Mouse (Mus musculus) forebrain, embryonic 15.5 days (tissue): Measurements from ENCODE around the gene Afmid. TPM values are rescaled to one million over a fixed set of nuclear protein-coding genes. Genes with fewer than 3 reads are reported as not detected.

Experiments
- ATAC-seq: fragments of 200-750 bp; cut with Nextera tagmentation; replicated peaks from 2 replicates; pipeline ENCODE4 v1.8.0; 2017; ENCODE audit warnings: mild to moderate bottlenecking, moderate TSS enrichment, moderate library complexity
- H3K27ac ChIP-seq: fragments of 300-500 bp; sonication (generic); replicated peaks from 2 replicates; pipeline ENCODE4 v1.5.1; 2015; ENCODE audit warnings: mild to moderate bottlenecking, inconsistent platforms
- H3K27me3 ChIP-seq: fragments of 300-500 bp; sonication (generic); 2 replicates; pipeline ENCODE4 v1.6.1; 2015; ENCODE audit warnings: inconsistent platforms
- H3K36me3 ChIP-seq: fragments of 300-500 bp; sonication (generic); 2 replicates; pipeline ENCODE4 v1.6.1; 2015; ENCODE audit warnings: mild to moderate bottlenecking, inconsistent platforms
- H3K4me1 ChIP-seq: fragments of 300-500 bp; sonication (generic); 2 replicates; pipeline ENCODE4 v1.6.1; 2015; ENCODE audit warnings: inconsistent platforms
- H3K4me2 ChIP-seq: fragments of 300-500 bp; sonication (generic); replicated peaks from 2 replicates; pipeline ENCODE4 v1.6.1; 2015; ENCODE audit warnings: mild to moderate bottlenecking, inconsistent platforms
- H3K4me3 ChIP-seq: fragments of 300-500 bp; sonication (generic); 2 replicates; pipeline ENCODE4 v1.5.1; 2015; ENCODE audit warnings: mild to moderate bottlenecking, inconsistent platforms
- H3K9ac ChIP-seq: fragments of 300-500 bp; sonication (generic); replicated peaks from 2 replicates; pipeline ENCODE4 v1.6.1; 2015; ENCODE audit warnings: mild to moderate bottlenecking, inconsistent platforms
- H3K9me3 ChIP-seq: fragments of 300-500 bp; sonication (generic); 2 replicates; pipeline ENCODE4 v1.6.1; 2016; ENCODE audit warnings: inconsistent platforms
- WGBS: fragments of 180-500 bp; shearing (Covaris S2); methylation state at CpG from one replicate; pipeline ENCODE4 v1.1.7; 2015; ENCODE audit warnings: mixed read lengths; 5-methylcytosine and 5-hydroxymethylcytosine counted together
- polyA plus RNA-seq: library from polyadenylated mRNA; unstranded; fragments of >200 nt; fragmentation: Nextera tagmentation; extraction: Ambion mirVana; gene quantifications from 2 replicates; pipeline ENCODE4 v1.2.1, GENCODE M21; 2015

Gene Afmid
- polyA plus RNA-seq, 1 experiment from 2014 or later = 5.3 TPM

DNA sequence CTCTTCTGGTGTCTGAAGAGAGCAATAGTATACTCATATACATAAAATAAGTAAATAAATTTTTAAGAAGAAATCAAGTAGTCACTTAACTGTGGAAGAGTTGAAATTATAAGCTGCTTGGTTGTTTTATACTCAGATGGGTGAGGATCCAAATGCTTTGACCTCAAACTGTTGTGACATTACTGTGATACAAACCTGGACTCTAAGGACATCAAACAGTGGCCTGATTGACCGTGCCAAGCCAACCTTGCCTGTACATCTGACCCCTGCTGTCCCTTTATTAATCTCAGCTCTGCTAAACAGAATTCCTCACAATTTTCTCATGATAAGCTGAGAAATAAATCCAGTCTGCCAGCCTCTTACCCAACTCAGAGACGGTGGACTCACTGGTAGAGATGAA lies 19.9 kb downstream of the Afmid start:
- Histone ChIP-seq H3K4me3 (no peak overlapping the region), H3K27me3 (no peaks in the 10 kb centered on the region), H3K36me3 (no peaks in the 10 kb centered on the region), H3K4me1 (peaks cover 25% of the 10 kb centered on the region), H3K9ac (no peak overlapping the region), H3K27ac (no peak overlapping the region), H3K9me3 (no peaks in the 10 kb centered on the region), H3K4me2 (no peak overlapping the region)
- WGBS = 81% methylated on average over 2 of the region's 2 CpGs
- ATAC-seq = no peak

DNA sequence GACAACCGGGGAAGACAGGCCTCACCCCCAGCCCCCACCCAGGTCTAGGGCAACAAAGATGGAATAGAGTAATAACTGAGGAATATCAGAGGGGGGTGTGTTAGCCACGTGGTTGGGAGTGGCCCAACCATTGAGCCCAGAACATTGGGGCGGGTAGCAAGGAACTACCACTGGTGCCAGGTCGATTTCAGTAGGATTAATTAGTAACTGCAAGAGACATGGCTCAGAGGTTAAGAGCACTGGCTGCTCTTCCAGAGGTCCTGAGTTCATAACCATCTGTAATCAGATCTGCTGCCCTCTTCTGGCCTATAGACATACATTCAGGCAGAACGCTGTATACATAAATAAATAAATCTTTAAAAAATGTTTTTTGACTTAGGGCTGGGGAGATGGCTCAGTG lies 20.9 kb downstream of the Afmid start:
- no peak for ATAC-seq
- 63% methylated on average over 5 of the region's 5 CpGs for WGBS

DNA sequence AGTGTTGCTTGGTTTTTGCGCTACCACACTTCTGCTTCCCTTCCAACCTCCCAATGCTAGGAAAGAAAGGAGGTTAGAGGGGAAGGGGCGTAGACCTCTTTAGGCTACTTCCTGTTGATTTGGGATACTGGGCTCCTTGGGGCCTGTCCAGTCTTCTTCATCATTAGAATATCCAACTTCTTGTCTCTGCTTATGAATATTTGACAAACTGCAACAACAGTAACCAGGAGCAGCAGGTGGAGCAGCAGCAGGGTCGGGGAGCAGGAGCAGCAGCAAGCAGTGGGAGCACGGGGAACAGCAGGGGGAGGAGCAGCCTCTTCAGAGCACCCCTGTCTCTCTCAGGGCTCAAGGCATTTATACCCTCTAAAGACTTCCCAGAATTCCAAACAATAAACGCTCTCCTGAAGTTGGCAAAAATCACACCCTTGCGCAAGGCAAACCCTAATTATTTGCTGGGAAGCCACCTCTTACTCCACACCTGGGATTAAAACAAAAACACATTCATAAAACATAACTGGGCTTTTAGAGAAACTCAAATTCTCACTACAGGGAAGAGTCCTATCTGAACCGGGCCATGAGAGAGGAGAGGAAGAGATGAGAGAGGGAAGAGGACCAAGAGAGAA lies 22.0 kb downstream of the Afmid start:
- Histone ChIP-seq H3K9ac (peak overlapping the region; percentile 91), H3K36me3 (peaks cover under 1% of the 10 kb centered on the region; the same call in 1 of the 2 replicates), H3K27me3 (no peaks in the 10 kb centered on the region), H3K4me3 (peak overlapping the region; percentile 72), H3K9me3 (no peaks in the 10 kb centered on the region), H3K4me2 (peak overlapping the region; percentile 82), H3K4me1 (peaks cover 28% of the 10 kb centered on the region), H3K27ac (peak overlapping the region; percentile 99)
- WGBS = 79% methylated on average over 7 of the region's 7 CpGs
- ATAC-seq = no peak

More for the DNA sequence above, 20.9 kb downstream of the Afmid start:
- H3K4me2 ChIP-seq = no peak overlapping the region
- H3K4me1 ChIP-seq = peaks cover 28% of the 10 kb centered on the region
- H3K27me3 ChIP-seq = no peaks in the 10 kb centered on the region
- H3K36me3 ChIP-seq = no peaks in the 10 kb centered on the region
- no peak overlapping the region for H3K9ac ChIP-seq
- no peaks in the 10 kb centered on the region for H3K9me3 ChIP-seq
- no peak overlapping the region for H3K4me3 ChIP-seq
- H3K27ac ChIP-seq = no peak overlapping the region

DNA sequence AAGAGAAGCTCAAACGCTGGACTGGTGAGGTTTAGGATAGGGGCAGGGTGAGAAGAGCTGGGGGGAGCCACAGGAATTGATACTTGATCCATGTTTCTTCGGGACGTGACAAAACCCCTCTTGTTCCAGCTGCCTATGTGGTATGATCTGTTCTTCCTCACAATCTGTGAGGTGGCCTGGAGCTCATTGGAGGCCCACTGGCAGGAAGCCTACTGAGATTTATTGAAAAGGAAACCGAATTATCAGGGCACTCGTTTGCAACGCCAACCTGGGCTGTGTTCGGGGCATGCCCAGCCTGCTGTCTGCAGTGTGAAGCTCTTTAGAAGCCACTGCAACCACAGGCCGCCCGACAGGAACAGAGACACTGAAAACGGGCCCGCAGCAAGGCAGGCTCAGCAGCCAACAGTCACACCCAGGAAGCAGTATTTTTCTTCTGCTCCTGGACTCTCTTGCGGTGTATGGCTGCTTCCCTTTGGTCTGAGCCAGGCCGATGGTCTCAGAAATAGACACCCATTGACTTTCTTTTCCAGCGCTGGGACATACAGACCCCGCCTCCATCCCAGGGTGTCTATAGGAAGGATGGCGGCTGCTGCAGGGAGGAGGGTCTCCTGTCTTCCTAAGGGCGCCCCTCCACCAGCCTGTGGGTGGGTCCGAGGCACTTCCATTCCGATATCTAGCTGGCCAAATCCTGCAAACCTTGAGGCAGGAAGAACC lies 22.7 kb downstream of the Afmid start:
- Histone ChIP-seq H3K9me3 (no peaks in the 10 kb centered on the region), H3K36me3 (peaks cover 5% of the 10 kb centered on the region; the same call in 1 of the 2 replicates), H3K27ac (peak overlapping the region; percentile 99), H3K4me2 (peak overlapping the region; percentile 82), H3K4me3 (peak overlapping the region; percentile 72), H3K9ac (peak overlapping the region; percentile 91), H3K4me1 (peaks cover 28% of the 10 kb centered on the region), H3K27me3 (no peaks in the 10 kb centered on the region)
- 8% methylated on average over 19 of the region's 19 CpGs for WGBS
- peak; percentile 87 for ATAC-seq

DNA sequence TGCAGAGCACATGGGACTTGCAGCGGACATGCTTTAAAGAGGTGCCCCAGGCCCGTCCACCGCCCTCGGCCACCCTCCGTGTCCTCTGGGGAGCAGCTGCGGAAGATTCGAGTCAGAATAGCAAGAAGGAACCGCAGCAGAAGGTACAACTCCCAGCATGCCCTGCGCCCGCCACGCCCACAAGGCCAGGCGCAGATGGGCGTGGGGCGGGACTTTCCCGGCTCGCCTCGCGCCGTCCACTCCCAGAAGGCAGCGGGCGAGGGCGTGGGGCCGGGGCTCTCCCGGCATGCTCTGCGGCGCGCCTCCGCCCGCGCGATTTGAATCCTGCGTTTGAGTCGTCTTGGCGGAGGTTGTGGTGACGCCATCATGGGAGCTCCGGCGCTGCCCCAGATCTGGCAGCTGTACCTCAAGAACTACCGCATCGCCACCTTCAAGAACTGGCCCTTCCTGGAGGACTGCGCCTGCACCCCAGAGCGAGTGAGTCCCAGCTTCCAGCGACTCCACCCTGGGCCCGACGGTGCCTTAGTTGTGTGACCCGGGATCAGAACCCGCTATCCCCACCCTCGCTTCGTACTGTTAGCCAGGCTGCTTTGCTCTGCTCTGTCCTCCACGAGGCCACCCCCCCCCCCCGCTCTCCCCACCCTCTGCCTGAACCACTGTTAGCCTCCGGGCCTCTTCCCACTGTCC lies 23.4 kb downstream of the Afmid start, which contains the start of gene Birc5:
TSS of gene Birc5 (plus strand) at position 267 of the 687 bp plus-strand sequence.
- Histone ChIP-seq H3K9me3 (no peaks in the 10 kb centered on the region), H3K4me2 (peak within 1 kb of the TSS; percentile 82), H3K27ac (peak within 1 kb of the TSS; percentile 99), H3K36me3 (peaks cover 5% of the 10 kb centered on the region; the same call in 1 of the 2 replicates), H3K9ac (peak within 1 kb of the TSS; percentile 91), H3K4me1 (peaks cover 28% of the 10 kb centered on the region), H3K27me3 (no peaks in the 10 kb centered on the region), H3K4me3 (peak within 1 kb of the TSS; percentile 72)
- under 1% methylated on average over 51 of the region's 51 CpGs for WGBS
- peak; percentile 95 for ATAC-seq

DNA sequence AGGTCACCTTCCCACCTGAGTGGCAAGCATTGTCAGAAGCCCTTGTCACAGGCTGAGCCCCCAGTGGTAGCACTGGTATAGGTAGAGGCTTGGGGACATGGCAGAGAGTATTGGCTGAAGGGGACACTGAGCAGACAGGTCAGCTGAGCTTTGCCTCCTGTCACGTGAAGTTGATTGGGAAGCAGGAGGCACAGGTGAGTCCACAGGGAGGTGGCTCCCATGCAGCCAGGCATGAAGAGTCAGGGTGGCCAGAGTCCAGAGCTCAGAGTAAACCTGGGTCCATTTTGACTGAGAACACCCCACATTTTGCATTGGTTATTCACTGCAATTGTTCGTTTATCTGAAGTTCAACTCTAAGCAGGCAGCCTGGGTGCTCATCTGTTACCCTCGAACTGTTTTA lies 27.2 kb downstream of the Afmid start:
- Histone ChIP-seq H3K4me3 (no peak overlapping the region), H3K27ac (no peak overlapping the region), H3K9ac (no peak overlapping the region), H3K27me3 (no peaks in the 10 kb centered on the region), H3K9me3 (no peaks in the 10 kb centered on the region), H3K4me2 (no peak overlapping the region), H3K4me1 (peaks cover 24% of the 10 kb centered on the region), H3K36me3 (peaks cover 22% of the 10 kb centered on the region; the same call in 1 of the 2 replicates)
- 95% methylated on average over 3 of the region's 3 CpGs for WGBS
- ATAC-seq = no peak

DNA sequence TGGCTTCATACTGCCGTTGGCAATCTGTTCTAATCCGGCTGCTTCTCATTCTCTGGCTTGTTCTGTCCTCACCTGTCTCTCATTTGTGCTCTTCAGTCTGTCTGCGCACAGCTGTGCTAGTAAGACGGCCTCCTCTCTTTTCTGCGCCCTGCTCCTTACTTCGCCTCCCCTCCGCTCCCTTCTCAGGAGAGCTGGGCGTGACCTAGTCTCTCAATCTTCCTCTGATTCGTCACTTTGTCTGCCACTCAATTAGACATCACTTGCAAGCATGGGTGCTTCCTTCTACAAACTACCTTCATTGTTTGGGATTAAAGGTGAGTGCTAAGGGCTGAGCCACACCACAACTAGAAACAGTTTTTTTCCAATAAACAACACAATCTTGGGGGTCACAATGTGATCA lies 28.5 kb downstream of the Afmid start:
- H3K9ac ChIP-seq = no peak overlapping the region
- ATAC-seq = no peak
- H3K9me3 ChIP-seq = no peaks in the 10 kb centered on the region
- H3K4me1 ChIP-seq = peaks cover 16% of the 10 kb centered on the region
- 93% methylated on average over 9 of the region's 9 CpGs for WGBS
- H3K27ac ChIP-seq = no peak overlapping the region
- peaks cover 22% of the 10 kb centered on the region; the same call in 1 of the 2 replicates for H3K36me3 ChIP-seq
- H3K4me2 ChIP-seq = no peak overlapping the region
- H3K27me3 ChIP-seq = 0 out of 2 replicates have a peak, but pooled peaks cover under 1% of the 10 kb centered on the region
- H3K4me3 ChIP-seq = no peak overlapping the region

DNA sequence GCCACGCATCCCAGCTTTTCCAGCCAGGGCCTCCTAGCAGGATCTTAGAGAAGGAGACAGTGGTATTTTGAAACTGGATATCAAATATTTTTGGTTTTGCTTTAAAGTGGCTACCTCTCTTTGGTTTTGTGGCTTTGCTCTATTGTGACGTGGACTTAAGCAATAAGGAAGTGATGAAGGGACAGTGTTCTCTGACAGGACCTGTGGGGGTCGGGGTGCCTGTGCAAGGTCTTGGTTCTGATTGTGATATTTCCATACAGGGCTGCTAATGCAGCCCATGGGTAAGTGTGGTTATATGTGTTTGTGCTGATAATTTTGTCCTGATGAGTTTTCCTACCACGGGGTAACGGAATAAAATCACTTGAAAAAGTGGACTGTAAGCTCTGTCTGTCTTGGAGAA lies 29.6 kb downstream of the Afmid start:
- Histone ChIP-seq H3K9ac (no peak overlapping the region), H3K27ac (no peak overlapping the region), H3K4me1 (peaks cover 5% of the 10 kb centered on the region), H3K27me3 (peaks cover 10% of the 10 kb centered on the region; the same call in 1 of the 2 replicates), H3K4me2 (no peak overlapping the region), H3K36me3 (peaks cover 22% of the 10 kb centered on the region; the same call in 1 of the 2 replicates), H3K4me3 (no peak overlapping the region), H3K9me3 (no peaks in the 10 kb centered on the region)
- ATAC-seq = no peak
- 95% methylated on average over 5 of the region's 5 CpGs for WGBS

DNA sequence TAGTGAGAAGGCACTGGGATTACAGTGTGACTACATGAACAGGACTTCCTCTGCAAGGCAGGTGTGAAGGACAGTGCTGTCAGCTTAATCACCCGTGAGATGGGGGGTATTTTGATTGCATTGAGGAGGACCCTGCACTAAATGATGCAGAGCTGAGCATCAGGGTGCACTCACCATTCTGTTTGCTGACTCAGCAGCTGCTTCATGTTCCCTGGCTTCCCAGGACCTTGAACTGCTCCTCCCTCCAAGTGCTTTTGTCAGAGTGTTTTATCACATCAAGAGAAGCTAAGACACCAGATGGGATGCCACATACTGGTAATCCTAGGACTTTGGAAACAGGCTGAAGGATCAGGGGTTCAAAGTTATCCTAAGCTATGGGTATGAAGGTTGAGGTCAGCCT lies 30.3 kb downstream of the Afmid start:
- 0 out of 2 replicates have a peak, but pooled peaks cover 2% of the 10 kb centered on the region for H3K4me1 ChIP-seq
- peaks cover 22% of the 10 kb centered on the region; the same call in 1 of the 2 replicates for H3K36me3 ChIP-seq
- WGBS = 76% methylated on average over 1 of the region's 1 CpGs
- H3K4me3 ChIP-seq = no peak overlapping the region
- H3K4me2 ChIP-seq = no peak overlapping the region
- H3K9me3 ChIP-seq = no peaks in the 10 kb centered on the region
- ATAC-seq = no peak
- H3K9ac ChIP-seq = no peak overlapping the region
- H3K27ac ChIP-seq = no peak overlapping the region
- peaks cover 16% of the 10 kb centered on the region; the same call in 1 of the 2 replicates for H3K27me3 ChIP-seq

DNA sequence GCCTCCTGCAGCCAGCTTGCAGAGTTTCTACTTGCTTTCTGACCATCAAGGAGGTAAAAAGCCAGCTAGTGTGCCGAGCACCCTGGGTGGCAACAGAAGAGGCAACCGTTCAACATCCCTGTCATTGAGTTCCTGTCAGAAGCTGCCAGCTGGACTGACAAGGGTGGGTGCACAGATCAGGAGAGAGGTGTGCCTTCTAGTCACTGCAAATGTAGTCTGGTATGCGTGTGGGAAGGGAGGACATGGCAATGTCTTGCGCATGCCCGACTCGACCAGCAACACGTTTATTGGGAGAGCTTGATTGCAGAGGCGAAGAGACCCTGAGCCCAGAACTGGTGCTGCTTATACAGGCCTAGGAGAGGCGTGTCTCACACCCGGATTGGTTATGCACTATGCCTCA lies 31.7 kb downstream of the Afmid start:
- H3K27me3 ChIP-seq = peaks cover 22% of the 10 kb centered on the region; the same call in 1 of the 2 replicates
- H3K27ac ChIP-seq = no peak overlapping the region
- ATAC-seq = no peak
- WGBS = 94% methylated on average over 10 of the region's 10 CpGs
- no peaks in the 10 kb centered on the region for H3K9me3 ChIP-seq
- H3K4me1 ChIP-seq = no peaks in the 10 kb centered on the region
- H3K4me3 ChIP-seq = no peak overlapping the region
- H3K36me3 ChIP-seq = peaks cover 22% of the 10 kb centered on the region; the same call in 1 of the 2 replicates
- no peak overlapping the region for H3K9ac ChIP-seq
- no peak overlapping the region for H3K4me2 ChIP-seq

DNA sequence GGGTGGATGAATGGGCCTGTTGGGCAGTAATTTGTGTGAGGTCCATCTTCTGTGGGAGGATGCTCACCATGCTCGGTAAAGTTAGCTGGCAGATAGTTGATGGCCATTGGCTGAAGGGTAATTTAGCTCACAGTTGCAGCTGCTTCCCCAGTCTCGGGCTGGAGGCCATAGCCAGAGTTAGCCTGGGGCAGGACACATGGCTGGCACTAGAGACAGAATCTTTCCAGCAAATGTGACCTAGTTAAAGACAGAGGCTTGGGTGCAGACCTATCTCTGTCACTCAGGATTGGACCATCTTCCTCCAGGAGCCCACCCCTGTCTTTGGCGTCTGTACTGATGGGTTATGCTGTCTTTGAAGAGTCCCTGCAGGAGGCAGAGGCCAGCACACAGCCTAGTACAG lies 32.7 kb downstream of the Afmid start:
- no peak overlapping the region for H3K4me3 ChIP-seq
- H3K4me1 ChIP-seq = no peaks in the 10 kb centered on the region
- ATAC-seq = no peak
- H3K27me3 ChIP-seq = peaks cover 24% of the 10 kb centered on the region; the same call in 1 of the 2 replicates
- H3K36me3 ChIP-seq = peaks cover 17% of the 10 kb centered on the region; the same call in 1 of the 2 replicates
- 57% methylated on average over 3 of the region's 3 CpGs for WGBS
- H3K4me2 ChIP-seq = no peak overlapping the region
- no peak overlapping the region for H3K9ac ChIP-seq
- no peaks in the 10 kb centered on the region for H3K9me3 ChIP-seq
- H3K27ac ChIP-seq = no peak overlapping the region

DNA sequence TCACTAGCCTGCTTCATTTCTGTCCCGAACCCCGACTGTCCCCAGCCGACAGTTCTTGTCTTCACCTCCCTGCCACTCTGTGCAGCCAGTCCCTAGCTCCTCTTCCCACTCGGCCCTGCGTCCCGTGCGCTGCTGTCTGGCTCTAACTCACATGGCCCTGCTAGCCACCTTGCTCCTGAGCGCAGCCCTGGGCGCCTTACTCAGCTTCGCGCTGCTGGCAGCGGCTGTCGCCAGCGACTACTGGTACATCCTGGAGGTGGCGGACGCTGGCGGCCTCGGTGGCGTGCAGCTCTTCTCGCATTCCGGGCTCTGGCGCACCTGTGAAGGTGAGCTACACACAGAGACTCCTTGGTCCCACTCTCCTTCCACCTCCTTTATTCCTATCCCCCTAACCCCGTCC lies 34.9 kb downstream of the Afmid start, which contains the start of gene Tmem235:
TSS of gene Tmem235 (plus strand) at position 152 of the 400 bp plus-strand sequence.
- H3K9ac ChIP-seq = no peak within 1 kb of the TSS
- no peaks in the 10 kb centered on the region for H3K9me3 ChIP-seq
- H3K36me3 ChIP-seq = peaks cover 12% of the 10 kb centered on the region; the same call in 1 of the 2 replicates
- WGBS = 5% methylated on average over 23 of the region's 23 CpGs
- no peak within 1 kb of the TSS for H3K27ac ChIP-seq
- no peak for ATAC-seq
- no peaks in the 10 kb centered on the region for H3K4me1 ChIP-seq
- no peak within 1 kb of the TSS for H3K4me3 ChIP-seq
- no peak within 1 kb of the TSS for H3K4me2 ChIP-seq
- H3K27me3 ChIP-seq = peaks cover 25% of the 10 kb centered on the region; the same call in 1 of the 2 replicates
